18 mouse cellular contexts compared by ENCODE assay signal in genomic region chr3:131017899-131018298, GRCm38 (mm10).
DNase-seq lines count a peak whose midpoint lies in the region; ATAC-seq and TF ChIP-seq lines count a peak whose summit lies in the region.
"Had no signal": no experiment of that assay in that cellular context is flagged by ENCODE, and none has a peak within 500 bp of the region (broad histone marks: within the 10 kb centered on the region; RNA-seq: fewer than 3 reads in every experiment).

No protein-coding gene starts in this region.

- H3K9ac ChIP-seq in liver, embryonic 14.5 days (replicated peaks), result no peak overlapping the region
- no peak overlapping the region for H3K9ac ChIP-seq in liver, embryonic 11.5 days (ENCODE audit: low read depth, low read length)
- no peak overlapping the region for H3K9ac ChIP-seq in forebrain, embryonic 12.5 days
- H3K9ac ChIP-seq: embryonic facial prominence, embryonic 15.5 days; heart, embryonic 13.5 days; limb, embryonic 12.5 days; midbrain, embryonic 13.5 days; stomach, embryonic 15.5 days had no signal

- no peak overlapping the region for H3K4me3 ChIP-seq in liver, embryonic 14.5 days (ENCODE audit: insufficient read depth in 1 of 2, low read depth in 2 of 2, low read length in 2 of 2)
- H3K4me3 ChIP-seq in liver, embryonic 11.5 days (ENCODE audit: low read depth, low read length), result no peak overlapping the region
- no peak overlapping the region for H3K4me3 ChIP-seq in forebrain, embryonic 12.5 days (replicated peaks)
- H3K4me3 ChIP-seq: embryonic facial prominence, embryonic 15.5 days; heart, embryonic 13.5 days; limb, embryonic 12.5 days; midbrain, embryonic 13.5 days; stomach, embryonic 15.5 days had no signal

- no peak for ATAC-seq in liver, embryonic 14.5 days (ENCODE audit: insufficient read depth)
- no peak for ATAC-seq in liver, embryonic 11.5 days (replicated peaks; ENCODE audit: low FRiP score)
- ATAC-seq in granulocyte monocyte progenitor cell, adult 5-6 weeks (replicated peaks; ENCODE audit: poor library complexity, severe bottlenecking), result peak; percentile 16
- no peak for ATAC-seq in forebrain, embryonic 12.5 days (ENCODE audit: low FRiP score)
- ATAC-seq: midbrain, embryonic 13.5 days had no signal

- no peaks in the 10 kb centered on the region for H3K27me3 ChIP-seq in liver, embryonic 14.5 days (ENCODE audit: control insufficient read depth, insufficient read depth, low read length)
- no peaks in the 10 kb centered on the region for H3K27me3 ChIP-seq in liver, embryonic 11.5 days (replicated peaks; ENCODE audit: control insufficient read depth, insufficient read depth, low read length)
- no peaks in the 10 kb centered on the region for H3K27me3 ChIP-seq in forebrain, embryonic 12.5 days
- H3K27me3 ChIP-seq: embryonic facial prominence, embryonic 15.5 days; heart, embryonic 13.5 days; limb, embryonic 12.5 days; midbrain, embryonic 13.5 days; stomach, embryonic 15.5 days had no signal

- no peaks in the 10 kb centered on the region for H3K4me1 ChIP-seq in liver, embryonic 14.5 days (replicated peaks; ENCODE audit: control insufficient read depth in 2 of 2, insufficient read depth in 2 of 2, low read length in 1 of 2)
- H3K4me1 ChIP-seq in liver, embryonic 11.5 days (replicated peaks; ENCODE audit: control insufficient read depth, insufficient read depth, low read length), result no peaks in the 10 kb centered on the region
- peaks cover 23% of the 10 kb centered on the region for H3K4me1 ChIP-seq in forebrain, embryonic 12.5 days

- H3K4me2 ChIP-seq in liver, embryonic 14.5 days (ENCODE audit: low read depth), result no peak overlapping the region
- no peak overlapping the region for H3K4me2 ChIP-seq in liver, embryonic 11.5 days
- no peak overlapping the region for H3K4me2 ChIP-seq in forebrain, embryonic 12.5 days
- H3K4me2 ChIP-seq: embryonic facial prominence, embryonic 15.5 days; heart, embryonic 13.5 days; limb, embryonic 12.5 days; midbrain, embryonic 13.5 days had no signal

- TF ChIP-seq CTCF in liver, embryonic 14.5 days (IDR thresholded peaks at IDR 0.05; ENCODE audit: low read depth), result no peak

- H3K27ac ChIP-seq in liver, embryonic 14.5 days, result no peak overlapping the region
- H3K27ac ChIP-seq in liver, embryonic 11.5 days (ENCODE audit: low read depth, low read length), result no peak overlapping the region
- no peak overlapping the region for H3K27ac ChIP-seq in forebrain, embryonic 12.5 days
- H3K27ac ChIP-seq: embryonic facial prominence, embryonic 15.5 days; heart, embryonic 13.5 days; limb, embryonic 12.5 days; macrophage; midbrain, embryonic 13.5 days; stomach, embryonic 15.5 days had no signal

- peak in 2 of 3 experiments; percentile 9 to 20 for DNase-seq in liver, embryonic 14.5 days (ENCODE audit: low read depth in 3 of 3, low spot score in 3 of 3)
- DNase-seq in liver, embryonic 11.5 days (ENCODE audit: low spot score), result no peak
- peak; percentile 64 for DNase-seq in adrenal gland, postnatal 14 days
- peak; percentile 46 for DNase-seq in lung, postnatal 36 days
- DNase-seq in right cerebral cortex, postnatal 36 days (ENCODE audit: low spot score in 2 of 2), result no peak
- DNase-seq: cerebellum, adult 9-10 months; heart, postnatal 4 days; kidney, adult 2 months; kidney, postnatal 14 days; thymus, adult 2 months had no signal

- no peaks in the 10 kb centered on the region for H3K36me3 ChIP-seq in liver, embryonic 14.5 days (replicated peaks; ENCODE audit: control insufficient read depth, insufficient read depth, low read depth)
- no peaks in the 10 kb centered on the region for H3K36me3 ChIP-seq in liver, embryonic 11.5 days (ENCODE audit: control insufficient read depth, insufficient read depth, low read length)
- H3K36me3 ChIP-seq in forebrain, embryonic 12.5 days (replicated peaks), result no peaks in the 10 kb centered on the region
- H3K36me3 ChIP-seq: embryonic facial prominence, embryonic 15.5 days; heart, embryonic 13.5 days; limb, embryonic 12.5 days; midbrain, embryonic 13.5 days; stomach, embryonic 15.5 days had no signal

- no peaks in the 10 kb centered on the region for H3K9me3 ChIP-seq in liver, embryonic 14.5 days (ENCODE audit: control insufficient read depth, low read length)
- H3K9me3 ChIP-seq in liver, embryonic 11.5 days (ENCODE audit: control insufficient read depth, low read length), result no peaks in the 10 kb centered on the region
- H3K9me3 ChIP-seq in forebrain, embryonic 12.5 days, result no peaks in the 10 kb centered on the region
- H3K9me3 ChIP-seq: embryonic facial prominence, embryonic 15.5 days; heart, embryonic 13.5 days; limb, embryonic 12.5 days; midbrain, embryonic 13.5 days; stomach, embryonic 15.5 days had no signal

- WGBS in liver, embryonic 14.5 days (ENCODE audit: insufficient replicate concordance), result 74% methylated on average over 9 of the region's 9 CpGs
- WGBS in liver, embryonic 11.5 days, result 73% methylated on average over 9 of the region's 9 CpGs
- 87% methylated on average over 9 of the region's 9 CpGs for WGBS in forebrain, embryonic 12.5 days

- no peak for TF ChIP-seq EP300 in liver, embryonic 14.5 days (IDR thresholded peaks at IDR 0.05; ENCODE audit: low read depth)

Comparison
In these comparisons a context has a peak if more than half of its experiments do, and no peak if none do; other contexts are left out.
1. DNase-seq: peak in liver, embryonic 14.5 days (2 of 3), adrenal gland, postnatal 14 days (single experiment) and lung, postnatal 36 days (single experiment); none in liver, embryonic 11.5 days (single experiment) and right cerebral cortex, postnatal 36 days (0 of 2).